Mouse (Mus musculus) midbrain, embryonic 16.5 days (tissue): ENCODE data around the gene Hcrtr2. TPM values are rescaled to one million over a fixed set of nuclear protein-coding genes. Genes with fewer than 3 reads are reported as not detected.

Experiments
- ATAC-seq: fragments of 200-750 bp; cut with Nextera tagmentation; 2 replicates; pipeline ENCODE4 v1.8.0; 2017; ENCODE audit warnings: moderate TSS enrichment
- H3K27ac ChIP-seq: fragments of 300-500 bp; sonication (generic); 2 replicates; pipeline ENCODE4 v1.5.1; 2014; ENCODE audit warnings: mild to moderate bottlenecking, low read length, mixed read lengths
- H3K27me3 ChIP-seq: fragments of 300-500 bp; sonication (generic); 2 replicates; pipeline ENCODE4 v1.6.1; 2014; ENCODE audit warnings: low read depth, low read length, mixed read lengths; ENCODE audit not compliant: control insufficient read depth, insufficient read depth
- H3K36me3 ChIP-seq: fragments of 300-500 bp; sonication (generic); 2 replicates; pipeline ENCODE4 v1.6.1; 2014; ENCODE audit warnings: mild to moderate bottlenecking, low read length, moderate library complexity, mixed read lengths; ENCODE audit not compliant: control insufficient read depth, insufficient read depth
- H3K4me1 ChIP-seq: fragments of 300-500 bp; sonication (generic); 2 replicates; pipeline ENCODE4 v1.6.1; 2014; ENCODE audit warnings: mild to moderate bottlenecking, low read length, mixed read lengths; ENCODE audit not compliant: control insufficient read depth, insufficient read depth
- H3K4me2 ChIP-seq: fragments of 300-500 bp; sonication (generic); 2 replicates; pipeline ENCODE4 v1.6.1; 2014; ENCODE audit warnings: mild to moderate bottlenecking, low read length, mixed read lengths
- H3K4me3 ChIP-seq: fragments of 300-500 bp; sonication (generic); 2 replicates; pipeline ENCODE4 v1.5.1; 2014; ENCODE audit warnings: low read depth, mild to moderate bottlenecking, low read length, moderate library complexity, mixed read lengths
- H3K9ac ChIP-seq: fragments of 300-500 bp; sonication (generic); 2 replicates; pipeline ENCODE4 v1.6.1; 2014; ENCODE audit warnings: low read depth, low read length, mixed read lengths
- H3K9me3 ChIP-seq: fragments of 300-500 bp; sonication (generic); replicated peaks from 2 replicates; pipeline ENCODE4 v1.6.1; 2014; ENCODE audit warnings: mild to moderate bottlenecking, low read length, mixed read lengths; ENCODE audit not compliant: control insufficient read depth, poor library complexity, severe bottlenecking
- WGBS: fragments of 180-500 bp; shearing (Covaris S2); extraction: QIAGEN DNeasy Blood & Tissue Kit; methylation state at CpG from one replicate; pipeline ENCODE4 v1.1.7; 2014; 5-methylcytosine and 5-hydroxymethylcytosine counted together
- polyA plus RNA-seq: library from polyadenylated mRNA; unstranded; fragments of >200 nt; fragmentation: Nextera tagmentation; extraction: Ambion mirVana; gene quantifications from 2 replicates; pipeline ENCODE4 v1.2.1, GENCODE M21; 2015

The Hcrtr2 gene
- polyA plus RNA-seq, 1 experiment from 2014 or later: 12.5 TPM

GRCm38 (mm10) chr9:76320755-76321154, 2.9 kb downstream of the Hcrtr2 start:
- peak overlapping the region; percentile 75 for H3K4me2 ChIP-seq
- no peak for ATAC-seq
- H3K4me3 ChIP-seq: no peak overlapping the region; the same call in 1 of the 2 replicates
- H3K9ac ChIP-seq: no peak overlapping the region
- H3K9me3 ChIP-seq: no peaks in the 10 kb centered on the region
- 67% methylated on average over 1 of the region's 1 CpGs for WGBS
- H3K4me1 ChIP-seq: peaks cover 8% of the 10 kb centered on the region; the same call in 1 of the 2 replicates
- no peaks in the 10 kb centered on the region for H3K36me3 ChIP-seq
- H3K27me3 ChIP-seq: no peaks in the 10 kb centered on the region
- no peak overlapping the region for H3K27ac ChIP-seq

GRCm38 (mm10) chr9:76318302-76318701, 5.4 kb downstream of the Hcrtr2 start:
- peaks cover 8% of the 10 kb centered on the region; the same call in 1 of the 2 replicates for H3K4me1 ChIP-seq
- no peak overlapping the region for H3K4me3 ChIP-seq
- no peak overlapping the region for H3K9ac ChIP-seq
- no peak overlapping the region for H3K4me2 ChIP-seq
- H3K27ac ChIP-seq: no peak overlapping the region
- H3K27me3 ChIP-seq: no peaks in the 10 kb centered on the region
- no peaks in the 10 kb centered on the region for H3K36me3 ChIP-seq
- no peak for ATAC-seq
- WGBS: 84% methylated on average over 4 of the region's 4 CpGs
- H3K9me3 ChIP-seq: no peaks in the 10 kb centered on the region

GRCm38 (mm10) chr9:76315096-76315495, 8.6 kb downstream of the Hcrtr2 start:
- Histone ChIP-seq H3K4me3 (no peak overlapping the region), H3K36me3 (no peaks in the 10 kb centered on the region), H3K4me2 (no peak overlapping the region), H3K4me1 (no peaks in the 10 kb centered on the region), H3K27ac (no peak overlapping the region), H3K9me3 (no peaks in the 10 kb centered on the region), H3K9ac (no peak overlapping the region), H3K27me3 (no peaks in the 10 kb centered on the region)
- no peak for ATAC-seq

- no peaks in the 10 kb centered on the region for H3K36me3 ChIP-seq
- H3K9ac ChIP-seq: no peak overlapping the region
- H3K4me1 ChIP-seq: no peaks in the 10 kb centered on the region
- no peak overlapping the region for H3K27ac ChIP-seq
- no peaks in the 10 kb centered on the region for H3K9me3 ChIP-seq
- no peaks in the 10 kb centered on the region for H3K27me3 ChIP-seq
- no peak for ATAC-seq
- H3K4me2 ChIP-seq: no peak overlapping the region
- H3K4me3 ChIP-seq: no peak overlapping the region
Observed at GRCm38 (mm10) chr9:76313921-76314320, 9.7 kb downstream of the Hcrtr2 start.

GRCm38 (mm10) chr9:76312221-76312620, 11.4 kb downstream of the Hcrtr2 start:
- H3K27ac ChIP-seq: no peak overlapping the region
- H3K9me3 ChIP-seq: no peaks in the 10 kb centered on the region
- WGBS: 48% methylated on average over 1 of the region's 1 CpGs
- H3K4me2 ChIP-seq: no peak overlapping the region
- no peaks in the 10 kb centered on the region for H3K27me3 ChIP-seq
- H3K36me3 ChIP-seq: no peaks in the 10 kb centered on the region
- H3K9ac ChIP-seq: no peak overlapping the region
- no peaks in the 10 kb centered on the region for H3K4me1 ChIP-seq
- H3K4me3 ChIP-seq: no peak overlapping the region
- ATAC-seq: no peak

- no peaks in the 10 kb centered on the region for H3K36me3 ChIP-seq
- H3K27me3 ChIP-seq: no peaks in the 10 kb centered on the region
- 76% methylated on average over 5 of the region's 5 CpGs for WGBS
- no peak for ATAC-seq
- no peaks in the 10 kb centered on the region for H3K9me3 ChIP-seq
- H3K27ac ChIP-seq: no peak overlapping the region
- no peak overlapping the region for H3K4me3 ChIP-seq
- H3K9ac ChIP-seq: no peak overlapping the region
- H3K4me2 ChIP-seq: no peak overlapping the region
- H3K4me1 ChIP-seq: no peaks in the 10 kb centered on the region
Observed at GRCm38 (mm10) chr9:76291384-76291783, 32.3 kb downstream of the Hcrtr2 start.

- no peaks in the 10 kb centered on the region for H3K9me3 ChIP-seq
- H3K36me3 ChIP-seq: no peaks in the 10 kb centered on the region
- no peak overlapping the region for H3K4me3 ChIP-seq
- H3K4me1 ChIP-seq: no peaks in the 10 kb centered on the region
- H3K27me3 ChIP-seq: no peaks in the 10 kb centered on the region
- H3K4me2 ChIP-seq: no peak overlapping the region
- no peak overlapping the region for H3K27ac ChIP-seq
- peak; percentile 14; the same call in 1 of the 2 replicates for ATAC-seq
- H3K9ac ChIP-seq: no peak overlapping the region
Observed at GRCm38 (mm10) chr9:76270886-76271285, 52.8 kb downstream of the Hcrtr2 start.

- no peak overlapping the region for H3K4me2 ChIP-seq
- H3K9me3 ChIP-seq: no peaks in the 10 kb centered on the region
- ATAC-seq: no peak
- H3K4me1 ChIP-seq: no peaks in the 10 kb centered on the region
- no peak overlapping the region for H3K4me3 ChIP-seq
- 88% methylated on average over 5 of the region's 5 CpGs for WGBS
- no peaks in the 10 kb centered on the region for H3K36me3 ChIP-seq
- H3K9ac ChIP-seq: no peak overlapping the region
- no peaks in the 10 kb centered on the region for H3K27me3 ChIP-seq
- H3K27ac ChIP-seq: no peak overlapping the region
Observed at GRCm38 (mm10) chr9:76257731-76258130, 65.9 kb downstream of the Hcrtr2 start.

GRCm38 (mm10) chr9:76252544-76252943, 71.1 kb downstream of the Hcrtr2 start:
- Histone ChIP-seq H3K27me3 (no peaks in the 10 kb centered on the region), H3K4me1 (no peaks in the 10 kb centered on the region), H3K9me3 (no peaks in the 10 kb centered on the region), H3K4me2 (no peak overlapping the region), H3K36me3 (no peaks in the 10 kb centered on the region), H3K27ac (no peak overlapping the region), H3K4me3 (no peak overlapping the region), H3K9ac (no peak overlapping the region)
- ATAC-seq: no peak
- WGBS: 88% methylated on average over 7 of the region's 7 CpGs

GRCm38 (mm10) chr9:76252109-76252508, 71.5 kb downstream of the Hcrtr2 start:
- ATAC-seq: no peak
- H3K4me1 ChIP-seq: no peaks in the 10 kb centered on the region
- 93% methylated on average over 4 of the region's 4 CpGs for WGBS
- H3K4me2 ChIP-seq: no peak overlapping the region
- no peaks in the 10 kb centered on the region for H3K36me3 ChIP-seq
- no peaks in the 10 kb centered on the region for H3K27me3 ChIP-seq
- no peak overlapping the region for H3K9ac ChIP-seq
- no peaks in the 10 kb centered on the region for H3K9me3 ChIP-seq
- no peak overlapping the region for H3K27ac ChIP-seq
- H3K4me3 ChIP-seq: no peak overlapping the region
